Mouse (Mus musculus): ENCODE measurements around the gene Ptprd. TPM values are rescaled to one million over a fixed set of nuclear protein-coding genes. Genes with fewer than 3 reads are reported as not detected.
"Not testable (repeated sequence)": the region's sequence is repeated elsewhere in the genome, so short reads cannot be mapped to it uniquely, and the experiment has no call there.

Ptprd gene
- total RNA-seq, 2 experiments from 2014 or later: 164 to 180 TPM

DNA sequence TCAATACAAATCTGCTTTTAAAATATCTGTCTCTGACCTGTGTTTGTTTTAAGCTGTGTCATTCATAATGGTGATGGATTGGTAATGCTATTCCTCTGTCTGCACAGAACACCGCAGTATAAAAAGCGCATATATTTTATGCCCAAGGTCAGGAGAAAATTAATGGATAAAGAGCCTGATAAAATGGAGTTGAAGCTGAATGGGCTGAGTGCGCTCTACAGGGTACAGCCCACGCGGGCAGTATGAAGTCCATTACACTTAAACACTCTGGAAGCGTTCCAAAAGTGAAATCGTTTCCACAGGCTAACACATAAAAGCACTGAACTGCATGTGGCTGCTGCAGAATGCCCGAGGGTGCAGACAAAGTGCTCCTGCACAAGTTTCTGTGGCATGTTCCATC lies 2032.3 kb downstream of the Ptprd start:
- DNase-seq: no peak

DNA sequence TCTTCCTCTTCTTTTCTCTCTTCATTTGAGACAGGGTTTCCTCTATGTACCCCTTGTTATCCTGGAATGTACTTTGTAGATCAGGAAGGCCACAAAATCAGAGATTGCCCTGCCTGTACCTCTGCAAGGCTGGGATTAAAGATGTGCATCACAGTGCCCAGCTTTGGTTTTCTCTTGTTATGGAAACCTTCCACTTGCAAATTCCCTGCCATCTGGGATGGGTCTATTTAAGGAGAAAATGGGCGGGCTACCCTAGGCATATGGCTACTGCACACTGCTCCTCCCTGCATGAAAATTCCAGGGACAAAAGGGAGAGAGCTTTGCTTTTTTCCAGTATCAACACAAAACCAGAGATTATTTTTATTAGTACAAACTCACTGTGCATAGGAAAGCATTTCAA lies 2036.7 kb downstream of the Ptprd start:
- DNase-seq: no peak

DNA sequence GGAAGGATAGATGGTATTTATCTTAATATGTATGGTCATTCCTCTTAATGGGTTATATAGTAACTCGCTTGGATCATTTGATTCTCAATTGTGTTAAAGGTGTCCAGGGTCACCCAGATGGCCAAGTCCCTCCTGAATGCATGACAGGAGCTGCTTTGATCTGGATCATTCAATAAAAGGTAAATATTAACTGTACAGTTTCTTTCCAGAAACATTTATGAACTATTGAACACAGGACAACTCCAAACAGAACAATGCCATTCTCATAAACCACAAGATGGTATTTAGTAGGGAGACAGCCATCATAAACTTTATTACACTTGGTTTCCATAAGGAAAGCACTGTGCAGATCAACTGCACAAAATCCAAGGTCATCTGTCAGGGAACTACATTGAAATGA lies 2056.0 kb downstream of the Ptprd start:
- DNase-seq: no peak

DNA sequence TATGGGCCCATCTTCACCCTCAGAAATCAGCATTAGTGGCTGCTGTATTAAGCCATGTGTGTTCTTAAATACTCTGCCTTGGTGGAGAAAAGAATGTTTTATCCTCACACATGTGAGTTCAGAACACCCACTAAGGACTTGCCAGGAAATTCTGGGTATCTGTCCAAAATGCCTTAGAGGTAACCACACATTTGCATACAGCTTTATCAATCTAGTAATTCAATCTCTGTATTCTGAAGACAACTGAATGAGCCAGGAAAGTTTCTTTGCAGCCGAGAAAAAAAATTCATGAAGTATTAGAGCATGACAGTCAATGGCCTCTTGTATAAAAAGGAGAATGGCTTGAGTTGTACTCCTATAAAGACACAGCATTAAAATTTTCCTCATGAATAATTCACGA lies 2057.6 kb downstream of the Ptprd start:
- no peak for DNase-seq

DNA sequence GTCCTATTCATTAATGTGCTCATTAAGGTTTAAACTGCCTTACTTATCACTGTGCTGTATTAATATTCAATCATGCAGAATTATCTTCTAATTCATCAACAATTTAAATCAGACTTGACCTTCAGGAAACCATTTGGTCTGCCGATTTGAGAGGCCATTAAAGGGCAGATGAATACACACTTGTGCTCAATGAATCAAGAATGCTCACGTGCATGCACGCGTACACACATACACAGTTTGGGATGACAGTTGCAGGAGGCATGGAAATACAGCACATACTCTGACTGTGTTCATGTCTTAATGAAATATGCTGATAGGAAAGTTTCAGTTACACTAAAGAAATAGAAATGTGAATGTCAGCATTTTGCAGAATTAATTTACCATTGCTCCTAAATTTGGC lies 2066.8 kb downstream of the Ptprd start:
- DNase-seq: no peak

DNA sequence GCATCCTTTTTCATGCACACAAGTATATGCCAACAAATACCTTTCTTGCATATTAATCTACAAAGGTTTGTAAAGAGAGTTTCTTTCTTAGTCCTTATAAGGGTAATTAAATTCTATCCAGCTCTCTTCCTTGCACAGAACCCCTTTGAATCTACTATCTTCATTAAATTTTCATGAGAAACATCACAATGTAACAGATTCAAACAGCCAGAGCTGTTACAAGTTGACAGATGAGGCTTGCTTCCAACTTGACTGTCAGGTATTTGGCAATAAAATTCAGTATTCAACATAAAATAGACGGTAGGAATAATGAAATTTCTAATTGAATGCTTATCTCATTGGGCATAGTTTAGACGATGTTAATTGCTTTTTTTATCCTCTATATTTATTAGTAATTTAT lies 2067.4 kb downstream of the Ptprd start:
- DNase-seq: no peak

DNA sequence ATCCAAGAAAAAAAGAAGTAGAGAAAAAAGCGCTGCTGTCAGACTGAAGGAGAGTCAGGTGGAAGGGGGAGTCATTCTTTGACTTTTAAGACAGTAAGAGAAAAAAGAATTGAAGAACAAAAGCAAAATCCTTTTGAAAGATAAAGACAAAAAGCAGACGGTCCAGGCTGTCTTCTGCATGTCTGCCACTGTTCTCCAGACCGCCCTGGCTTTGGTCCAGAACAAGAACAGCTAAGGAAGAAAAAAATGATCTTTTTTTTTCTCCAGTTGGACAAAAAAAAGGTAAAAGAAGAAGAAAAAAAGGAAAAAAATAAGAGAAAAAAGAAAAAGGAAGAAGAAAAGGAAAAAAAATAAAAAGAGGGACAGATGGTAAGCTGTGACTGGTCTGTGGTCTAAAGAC lies 2073.9 kb downstream of the Ptprd start:
- no peak for DNase-seq

DNA sequence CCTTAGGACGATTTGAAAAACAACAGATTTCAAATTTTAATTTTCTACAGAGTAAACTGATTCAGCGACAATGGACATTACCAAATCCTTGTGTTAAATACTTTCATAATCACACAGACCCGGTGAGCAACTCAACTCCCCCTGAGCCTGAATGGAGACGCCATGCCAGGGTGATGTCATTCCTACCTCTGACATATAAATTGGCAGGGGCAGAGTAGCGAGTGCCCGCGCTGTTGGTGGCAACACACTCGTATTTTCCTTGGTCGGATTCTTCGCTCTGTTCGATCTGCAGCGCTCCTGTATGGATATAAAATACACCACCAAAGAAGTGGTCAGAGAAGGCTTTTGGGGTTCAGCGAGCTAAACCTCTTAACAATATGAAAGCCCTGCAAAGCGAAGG lies 2075.1 kb downstream of the Ptprd start:
- DNase-seq: no peak

DNA sequence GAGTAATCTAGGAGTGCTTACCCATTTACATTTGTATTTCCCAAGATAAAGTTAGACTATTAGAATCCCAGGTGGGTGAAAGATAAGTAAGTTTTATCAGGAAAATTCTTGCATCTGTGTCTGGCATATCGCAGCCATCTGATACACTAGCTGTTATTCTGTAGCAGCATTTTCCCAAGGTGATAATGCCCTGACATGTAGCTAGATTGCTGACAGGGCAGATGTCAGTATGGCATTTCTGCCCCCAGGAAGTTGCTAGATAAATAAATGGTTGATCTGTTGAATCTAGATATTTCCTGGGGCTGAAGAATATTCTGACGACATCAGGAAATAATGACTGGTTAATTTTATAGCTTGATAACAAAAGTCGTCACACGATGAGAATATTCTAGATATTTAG lies 2119.9 kb downstream of the Ptprd start:
- DNase-seq: no peak

DNA sequence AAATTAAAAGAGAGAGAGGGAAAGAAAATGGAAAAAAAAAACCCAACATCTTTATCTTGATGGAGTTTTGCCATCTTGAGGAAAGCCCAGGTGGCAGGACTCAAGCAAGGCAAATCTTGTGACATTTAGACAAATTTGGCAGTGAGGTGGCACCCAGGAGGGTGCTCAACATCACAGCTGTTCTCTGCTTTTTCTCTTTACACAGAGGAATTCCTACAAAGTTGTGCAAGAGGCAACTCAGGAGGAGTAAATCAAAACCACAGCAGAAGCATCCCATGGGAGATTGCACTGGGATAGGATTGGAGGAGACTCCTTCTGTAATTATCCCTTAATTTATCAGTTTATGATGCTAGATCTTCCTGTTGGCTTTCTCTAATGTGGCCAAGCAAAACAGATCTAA lies 2121.9 kb downstream of the Ptprd start:
- DNase-seq: no peak

DNA sequence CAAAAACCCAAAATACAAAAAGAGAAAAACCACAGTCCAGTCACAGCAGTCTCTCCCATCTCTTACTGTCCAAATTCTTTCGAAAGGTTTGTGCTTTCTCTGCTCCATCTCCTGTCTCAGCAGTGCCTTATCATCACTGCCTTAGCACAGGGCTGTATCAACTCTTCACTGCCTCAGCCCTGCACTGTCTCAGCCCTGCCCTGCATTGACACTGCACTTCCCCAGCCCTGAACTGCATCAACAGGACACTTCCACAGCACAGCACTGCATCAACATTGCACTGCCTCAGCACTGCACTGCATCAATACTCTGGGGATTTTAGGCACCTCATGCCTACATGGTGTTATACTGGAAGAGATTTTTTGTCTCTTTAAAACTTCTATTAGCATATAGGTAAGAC lies 2135.7 kb downstream of the Ptprd start:
- DNase-seq: no peak

DNA sequence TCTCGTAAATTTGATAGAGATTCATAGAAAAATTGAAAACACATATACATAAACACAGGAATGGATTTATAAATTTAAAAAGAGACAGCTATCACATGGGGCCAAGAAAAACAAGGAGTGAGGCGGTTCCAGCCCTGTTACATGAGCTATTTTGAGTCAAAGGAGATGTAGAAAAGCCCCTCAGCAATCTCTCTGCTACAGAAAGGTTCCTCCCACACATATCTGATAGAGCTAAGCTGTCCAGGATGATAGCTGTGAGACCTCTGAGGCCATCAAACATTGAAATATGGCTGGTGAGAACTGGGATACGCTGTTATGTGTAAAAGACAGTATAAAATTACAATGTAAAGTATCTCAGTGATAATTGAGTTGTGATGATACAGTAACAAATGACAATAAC lies 2138.5 kb downstream of the Ptprd start:
- no peak for DNase-seq

DNA sequence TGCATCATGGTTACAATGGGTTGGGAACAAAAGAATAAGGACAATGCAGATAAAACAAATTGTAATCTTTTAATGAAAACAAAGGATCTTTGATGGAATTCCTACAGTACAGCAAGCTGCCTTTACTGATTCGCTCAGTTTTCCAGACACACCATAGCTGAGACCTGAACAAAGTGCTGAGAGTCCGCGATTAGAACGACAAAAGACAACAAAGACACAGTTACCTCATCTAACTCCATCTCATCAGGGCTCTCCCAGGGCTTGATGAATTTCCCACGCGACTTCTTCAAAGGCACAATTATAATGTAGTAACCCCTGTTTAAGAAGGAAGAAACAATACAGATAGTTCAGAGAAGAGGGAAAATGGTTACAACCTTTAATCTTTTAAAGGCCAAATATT lies 2140.0 kb downstream of the Ptprd start:
- DNase-seq: no peak

DNA sequence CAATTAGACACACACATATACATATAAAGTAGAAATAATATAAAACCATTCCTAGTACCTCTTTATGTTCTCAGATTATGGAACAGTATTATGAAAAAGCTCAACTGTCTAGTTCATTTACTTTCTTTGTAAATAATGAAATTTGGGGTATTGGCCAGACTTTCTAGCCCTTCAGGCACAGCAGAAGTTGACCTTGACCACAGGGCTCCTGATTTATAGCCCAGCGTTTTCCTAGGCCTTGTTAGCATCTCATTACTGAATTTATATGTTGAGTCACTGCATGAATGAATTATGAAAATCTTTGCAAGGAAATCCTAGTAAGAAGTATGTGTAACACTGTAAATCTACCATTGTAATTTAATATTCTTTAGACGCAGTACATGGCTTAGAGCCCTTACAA lies 2154.9 kb downstream of the Ptprd start:
- DNase-seq: no peak

DNA sequence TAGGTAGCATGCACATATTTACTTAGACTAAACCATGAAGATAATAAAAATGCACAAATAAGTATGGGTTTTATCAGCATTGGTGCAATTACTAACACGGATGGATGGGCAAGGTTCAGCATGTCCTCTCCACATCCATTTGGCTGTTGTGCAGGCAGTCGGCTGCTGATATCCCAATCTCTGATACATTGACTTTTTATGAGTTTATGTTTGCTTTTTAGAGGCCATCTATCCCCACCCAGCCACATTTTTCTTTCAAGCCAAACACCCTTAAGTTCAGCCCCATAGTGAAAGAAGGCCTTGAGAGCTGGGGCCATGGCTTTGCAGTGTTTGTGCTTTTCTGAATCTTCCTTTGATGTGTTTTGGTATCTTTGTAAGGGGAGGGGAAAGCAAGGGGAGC lies 2166.1 kb downstream of the Ptprd start:
- DNase-seq: no peak

DNA sequence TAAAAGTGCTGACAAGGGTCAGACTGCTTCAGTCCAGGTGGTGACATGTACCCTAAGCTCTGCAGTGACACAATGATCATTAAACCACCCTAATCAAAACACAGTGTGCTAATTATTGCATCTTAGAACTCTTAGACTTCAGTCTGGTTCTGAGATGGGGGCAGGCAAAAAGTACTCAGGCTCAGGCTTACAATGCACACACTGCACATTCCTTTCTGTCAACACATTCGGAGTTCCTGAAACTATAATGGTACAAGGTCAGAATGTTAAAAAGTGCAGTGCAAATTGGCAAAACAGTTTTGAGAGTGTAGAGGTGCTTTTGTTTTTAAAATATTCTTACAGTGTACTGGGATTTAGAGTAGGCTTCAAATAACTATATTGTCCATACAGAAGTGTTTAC lies 2167.0 kb downstream of the Ptprd start:
- no peak for DNase-seq

DNA sequence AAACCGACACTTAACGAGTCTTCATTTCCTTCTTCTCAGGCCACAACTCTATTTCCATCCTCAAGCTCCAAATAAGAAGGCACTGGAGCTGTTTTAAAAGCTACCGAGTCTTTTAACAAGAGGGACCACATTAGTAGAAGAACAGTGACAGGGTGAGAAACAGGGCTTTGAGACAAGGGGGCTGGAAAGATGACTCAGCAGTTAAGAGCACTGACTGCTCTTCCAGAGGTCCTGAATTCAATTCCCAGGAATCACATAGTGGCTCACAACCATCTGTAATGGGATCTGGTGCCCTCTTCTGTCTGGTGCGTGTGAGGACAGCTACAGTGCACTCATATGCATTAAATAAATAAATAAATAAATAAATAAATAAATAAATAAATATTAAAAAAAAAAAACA lies 2174.6 kb downstream of the Ptprd start:
- DNase-seq: not testable (repeated sequence)

DNA sequence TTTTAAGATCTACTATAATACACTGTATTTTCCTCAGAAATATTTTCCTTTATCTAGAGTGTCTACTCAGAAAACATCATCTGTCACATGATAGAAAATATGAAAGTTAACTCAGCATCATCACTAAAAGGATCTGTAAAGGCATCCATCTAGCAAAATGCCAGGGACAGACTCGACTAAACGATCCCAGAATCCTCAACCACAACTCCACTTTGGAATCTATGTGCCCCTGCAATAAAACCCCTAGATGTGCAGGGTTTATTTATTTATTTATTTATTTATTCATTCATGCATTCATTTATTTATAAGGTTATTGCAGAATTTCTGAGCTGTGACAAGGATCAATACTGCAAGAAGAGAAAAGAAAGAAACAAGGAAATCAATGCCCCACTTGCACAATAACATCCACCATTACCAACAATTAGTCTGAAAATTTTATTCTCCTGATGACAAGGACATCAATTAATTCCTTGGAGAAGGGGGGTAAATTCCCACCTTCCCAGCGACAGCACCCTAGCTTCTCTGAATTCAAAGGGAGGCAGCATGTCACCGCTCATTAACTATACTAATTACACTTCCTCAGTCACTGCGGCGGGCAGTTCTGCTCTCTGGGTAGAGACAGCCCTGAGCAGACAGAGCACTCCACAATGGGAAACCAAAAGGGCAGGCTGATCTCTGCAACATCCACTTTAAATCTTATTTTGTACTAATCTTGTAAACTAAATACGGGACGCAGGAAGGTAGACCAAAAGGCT lies 2186.0 kb downstream of the Ptprd start:
- no peak for DNase-seq

DNA sequence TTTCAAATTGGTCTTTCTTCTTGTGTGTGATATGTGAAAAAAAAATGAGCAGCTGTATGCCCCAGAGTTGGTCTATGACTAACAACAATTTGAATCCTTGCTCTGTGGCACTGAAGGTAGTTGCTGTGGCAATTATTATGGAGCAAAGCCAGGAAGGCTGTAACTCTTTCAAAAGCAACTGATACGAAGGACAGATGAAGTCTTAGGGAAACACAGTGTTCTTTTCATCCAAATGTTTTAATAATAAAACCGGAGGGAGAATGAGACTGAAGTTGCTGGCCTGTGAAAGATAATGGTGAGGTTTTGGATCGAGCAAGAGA lies 2187.3 kb downstream of the Ptprd start:
- no peak for DNase-seq

DNA sequence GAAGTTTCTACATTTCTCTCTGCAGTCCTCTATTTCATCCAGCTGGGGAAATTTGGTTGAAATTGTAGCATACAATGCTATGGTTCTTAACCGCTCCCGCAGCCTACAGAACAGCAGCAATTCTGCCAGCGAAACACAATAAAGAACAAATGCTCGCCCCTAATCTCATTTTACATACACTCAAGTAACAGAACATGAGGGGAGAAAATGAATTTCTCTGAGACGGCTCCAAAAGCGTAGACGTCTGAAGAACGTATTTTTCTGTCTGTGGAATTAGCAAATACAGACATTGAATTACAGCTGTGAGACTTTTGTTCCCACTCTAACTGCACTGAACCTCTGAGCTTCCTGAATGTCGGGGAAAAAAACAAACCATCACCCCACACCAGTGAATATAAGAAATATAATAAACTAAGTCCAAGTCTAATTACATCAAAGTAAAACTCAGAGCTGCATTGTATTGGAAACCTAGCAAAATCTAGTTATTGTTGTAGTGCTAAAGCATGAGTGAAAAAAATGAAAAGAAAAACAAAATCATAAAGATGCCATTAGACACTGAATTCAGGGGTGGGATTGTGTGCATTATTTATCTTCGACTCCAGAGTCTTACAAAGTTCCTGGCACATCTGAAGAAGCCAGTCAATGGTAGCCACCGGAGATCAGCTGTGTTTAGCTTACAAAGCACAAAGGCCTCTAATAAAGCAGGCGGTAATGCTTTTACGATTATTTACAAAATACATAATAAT lies 2187.8 kb downstream of the Ptprd start:
- DNase-seq: no peak

DNA sequence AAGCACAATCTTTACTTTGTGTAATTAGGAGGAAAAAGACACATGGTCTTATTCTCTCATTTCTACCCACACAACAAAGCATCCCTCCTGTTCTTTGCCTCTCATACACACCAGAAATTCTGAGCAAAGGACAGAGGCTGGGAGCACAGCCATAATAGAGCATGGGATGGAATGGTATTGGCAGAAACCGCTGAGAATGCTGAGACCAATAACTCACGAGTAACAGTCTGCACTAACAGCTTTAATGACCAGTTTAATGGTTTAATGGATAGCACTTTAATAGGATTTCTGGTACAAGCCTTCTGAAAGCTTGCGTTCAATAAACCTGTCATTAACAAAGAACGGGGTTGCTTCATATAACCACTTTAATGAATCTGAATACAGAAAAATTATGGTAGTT lies 2190.1 kb downstream of the Ptprd start:
- DNase-seq: no peak

DNA sequence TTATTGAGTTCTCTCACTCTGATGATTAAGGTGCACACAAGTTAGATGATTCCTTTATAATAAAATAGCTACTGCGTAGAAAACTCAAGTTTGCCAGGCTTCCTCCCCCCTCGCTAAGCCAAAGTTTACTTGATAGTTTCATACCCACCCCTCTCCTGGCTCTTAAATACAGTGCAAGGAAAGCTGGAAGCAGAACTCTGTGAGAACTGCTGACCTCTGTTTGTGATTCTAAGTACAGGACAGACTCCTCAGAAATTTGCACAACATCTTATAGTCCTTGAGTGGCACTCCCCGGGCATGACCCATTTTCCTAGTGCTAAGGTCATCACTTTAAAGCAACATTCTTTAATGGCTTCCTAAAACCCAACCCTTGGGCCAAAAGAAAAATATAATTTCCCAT lies 2196.7 kb downstream of the Ptprd start:
- DNase-seq: no peak

DNA sequence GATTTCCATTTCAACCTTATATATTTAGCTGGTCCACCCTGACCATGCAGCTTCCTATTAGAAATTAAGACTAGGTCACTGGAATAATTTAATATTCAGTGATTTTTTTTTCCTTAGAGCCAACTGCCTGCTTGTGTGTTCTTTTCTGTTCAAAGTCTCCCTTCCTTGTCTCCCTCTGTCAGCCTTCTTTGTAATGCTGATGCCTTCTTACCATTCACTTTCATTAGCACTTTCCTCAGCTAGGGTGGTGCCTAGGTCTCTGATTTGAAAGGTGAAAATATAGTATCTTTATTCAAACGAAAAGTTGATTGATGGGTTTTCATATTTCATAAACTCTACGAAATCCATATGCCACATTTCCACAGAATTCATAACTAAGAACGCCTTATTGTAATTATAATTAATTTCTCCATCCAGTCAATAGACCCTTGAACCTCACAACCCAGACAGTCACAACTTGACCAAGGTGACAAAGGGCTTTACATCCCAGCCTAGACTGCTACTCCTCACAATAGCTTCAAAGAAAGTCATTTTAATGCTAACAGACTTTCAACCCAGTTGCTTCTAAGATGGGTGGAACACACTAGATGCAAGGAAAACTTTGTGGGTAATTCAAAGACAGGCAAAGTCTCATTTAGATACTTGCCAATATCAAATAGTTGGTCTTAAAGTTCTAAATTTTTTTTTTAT lies 2197.5 kb downstream of the Ptprd start:
- no peak for DNase-seq

DNA sequence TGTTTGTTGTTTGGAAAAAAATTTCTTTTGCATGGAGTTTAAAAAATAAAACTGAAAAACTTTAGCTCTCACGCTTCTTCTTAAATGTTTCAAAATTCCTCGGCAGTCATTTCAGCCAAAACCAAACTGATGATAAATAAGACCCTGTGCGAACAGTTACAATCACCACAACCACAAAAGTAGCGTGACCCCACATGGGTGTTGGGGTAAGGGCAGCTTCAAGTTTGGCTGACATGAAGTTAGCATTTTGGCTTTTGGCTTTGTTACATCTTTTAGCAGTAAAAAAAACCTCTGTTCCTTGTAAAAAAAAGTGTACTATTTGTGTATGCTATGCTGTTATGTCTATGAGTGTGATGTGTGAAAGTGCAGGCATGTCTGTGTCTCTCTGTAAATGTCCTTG lies 2203.2 kb downstream of the Ptprd start:
- no peak for DNase-seq

All from layer of hippocampus, postnatal 36 days (tissue).